Mouse (Mus musculus): Measurements from ENCODE around the gene Zfp146.

DNA sequence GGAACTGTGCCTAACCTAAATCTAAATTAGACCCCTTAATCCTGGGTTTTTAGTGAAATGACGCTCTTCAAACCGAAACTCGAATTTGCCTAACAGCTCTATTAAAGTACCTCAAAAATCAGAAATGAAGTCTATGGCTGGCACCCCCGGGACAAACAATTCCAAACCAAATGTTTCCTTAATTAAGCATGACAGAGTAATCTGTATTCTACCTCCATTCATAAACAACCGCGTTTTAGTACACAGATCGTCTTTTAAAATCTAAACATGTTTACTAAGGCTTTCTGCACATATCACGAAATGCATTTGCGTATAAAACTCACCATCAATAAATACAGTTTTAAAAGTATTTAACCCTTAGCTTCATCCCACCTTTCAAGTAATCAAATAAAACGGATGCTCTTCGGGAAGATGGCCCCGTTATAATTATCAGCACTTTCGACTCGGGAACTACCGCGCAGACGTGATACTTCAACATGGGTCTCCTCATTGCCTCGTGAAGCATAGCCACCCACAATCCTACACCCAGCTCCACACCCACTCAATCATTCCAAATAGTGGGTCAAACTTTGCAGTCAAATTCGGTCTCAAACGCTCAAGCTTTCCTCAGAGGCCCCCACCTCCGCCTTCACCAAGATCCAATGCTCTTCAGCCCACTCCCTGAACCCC is 502 bp downstream of the Zfp146 start:
- TF ChIP-seq POLR2A (IDR thresholded peaks at IDR 0.05; ENCODE audit: low read depth, low read length) (no peak), CTCF (conservative IDR thresholded peaks at IDR 0.05; ENCODE audit: insufficient read depth, insufficient read length, low read depth, low read length) (no peak)
